30 mouse cellular contexts compared by ENCODE assay signal in genomic region chr17:89449391-89449790, GRCm38 (mm10).
"Had no signal": no experiment of that assay in that cellular context is flagged by ENCODE, and none has a peak within 500 bp of the region (broad histone marks: within the 10 kb centered on the region; RNA-seq: fewer than 3 reads in every experiment).

No protein-coding gene starts in this region.

- H3K9me3 ChIP-seq: limb, embryonic 10.5 days; limb, embryonic 12.5 days; limb, embryonic 13.5 days; limb, embryonic 15.5 days; liver, embryonic 12.5 days; liver, embryonic 13.5 days; liver, embryonic 15.5 days; lung, embryonic 15.5 days; megakaryocyte, embryonic 14.5 days; midbrain, embryonic 10.5 days; midbrain, embryonic 12.5 days; midbrain, embryonic 13.5 days; midbrain, embryonic 15.5 days; neural tube, embryonic 12.5 days had no signal

- H3K4me2 ChIP-seq: limb, embryonic 12.5 days; limb, embryonic 13.5 days; limb, embryonic 15.5 days; liver, embryonic 11.5 days; liver, embryonic 12.5 days; liver, embryonic 13.5 days; liver, embryonic 15.5 days; lung, embryonic 14.5 days; lung, embryonic 15.5 days; midbrain, embryonic 11.5 days; midbrain, embryonic 12.5 days; midbrain, embryonic 13.5 days; midbrain, embryonic 15.5 days; neural tube, embryonic 12.5 days had no signal

- H3K27ac ChIP-seq: limb, embryonic 10.5 days; limb, embryonic 12.5 days; limb, embryonic 13.5 days; limb, embryonic 15.5 days; liver, embryonic 12.5 days; liver, embryonic 13.5 days; liver, embryonic 14.5 days; liver, embryonic 15.5 days; lung, embryonic 15.5 days; midbrain, embryonic 10.5 days; midbrain, embryonic 12.5 days; midbrain, embryonic 13.5 days; midbrain, embryonic 15.5 days; neural tube, embryonic 12.5 days had no signal

- H3K9ac ChIP-seq: limb, embryonic 12.5 days; limb, embryonic 13.5 days; limb, embryonic 15.5 days; liver, embryonic 12.5 days; liver, embryonic 13.5 days; liver, embryonic 14.5 days; liver, embryonic 15.5 days; lung, embryonic 14.5 days; lung, embryonic 15.5 days; midbrain, embryonic 12.5 days; midbrain, embryonic 13.5 days; midbrain, embryonic 15.5 days; neural tube, embryonic 12.5 days had no signal

- H3K4me3 ChIP-seq: limb, embryonic 10.5 days; limb, embryonic 12.5 days; limb, embryonic 13.5 days; limb, embryonic 15.5 days; liver, embryonic 12.5 days; liver, embryonic 13.5 days; liver, embryonic 15.5 days; lung, embryonic 15.5 days; megakaryocyte, embryonic 14.5 days; midbrain, embryonic 10.5 days; midbrain, embryonic 12.5 days; midbrain, embryonic 13.5 days; midbrain, embryonic 15.5 days; myocyte; neural tube, embryonic 12.5 days had no signal

- H3K4me1 ChIP-seq: limb, embryonic 10.5 days; limb, embryonic 12.5 days; limb, embryonic 13.5 days; limb, embryonic 15.5 days; liver, embryonic 12.5 days; liver, embryonic 13.5 days; liver, embryonic 15.5 days; lung, embryonic 15.5 days; midbrain, embryonic 10.5 days; midbrain, embryonic 12.5 days; midbrain, embryonic 13.5 days; midbrain, embryonic 15.5 days; neural tube, embryonic 12.5 days had no signal

- H3K27me3 ChIP-seq: limb, embryonic 12.5 days; limb, embryonic 13.5 days; limb, embryonic 15.5 days; liver, embryonic 12.5 days; liver, embryonic 13.5 days; liver, embryonic 15.5 days; lung, embryonic 15.5 days; megakaryocyte, embryonic 14.5 days; midbrain, embryonic 12.5 days; midbrain, embryonic 13.5 days; midbrain, embryonic 15.5 days; neural tube, embryonic 12.5 days had no signal

- H3K36me3 ChIP-seq: limb, embryonic 10.5 days; limb, embryonic 12.5 days; limb, embryonic 13.5 days; limb, embryonic 15.5 days; liver, embryonic 12.5 days; liver, embryonic 13.5 days; liver, embryonic 15.5 days; lung, embryonic 15.5 days; midbrain, embryonic 10.5 days; midbrain, embryonic 12.5 days; midbrain, embryonic 13.5 days; midbrain, embryonic 15.5 days; neural tube, embryonic 12.5 days had no signal

- ATAC-seq: liver, embryonic 12.5 days; lung, postnatal 0 days; midbrain, embryonic 13.5 days; midbrain, embryonic 15.5 days; midbrain, embryonic 16.5 days had no signal

- DNase-seq: left cerebral cortex, postnatal 4 days; liver; liver, embryonic 13.5 days; lung, adult 18-20 months; lung, adult 2 months; lung, embryonic 14.5 days; lung, postnatal 10 days; lung, postnatal 14 days; lung, postnatal 36 days; lung, postnatal 4 days; midbrain, embryonic 14.5 days had no signal
